Mouse (Mus musculus) testis, adult 2 months (tissue): ENCODE measurements around the gene Mgat5.

Source experiments
- CTCF ChIP-seq: fragments of 200-500 bp; IDR thresholded peaks from 2 replicates; pipeline ENCODE4 v1.5.1; 2012; ENCODE audit warnings: low read depth, mild to moderate bottlenecking, inconsistent platforms, low read length, moderate library complexity; ENCODE audit not compliant: control insufficient read depth, insufficient read depth, insufficient replicate concordance
- POLR2A ChIP-seq: fragments of 200-500 bp; IDR thresholded peaks from 2 replicates; pipeline ENCODE4 v1.6.1; 2012; ENCODE audit warnings: low read depth, mild to moderate bottlenecking, inconsistent platforms, low read length, moderate library complexity; ENCODE audit not compliant: control insufficient read depth

DNA sequence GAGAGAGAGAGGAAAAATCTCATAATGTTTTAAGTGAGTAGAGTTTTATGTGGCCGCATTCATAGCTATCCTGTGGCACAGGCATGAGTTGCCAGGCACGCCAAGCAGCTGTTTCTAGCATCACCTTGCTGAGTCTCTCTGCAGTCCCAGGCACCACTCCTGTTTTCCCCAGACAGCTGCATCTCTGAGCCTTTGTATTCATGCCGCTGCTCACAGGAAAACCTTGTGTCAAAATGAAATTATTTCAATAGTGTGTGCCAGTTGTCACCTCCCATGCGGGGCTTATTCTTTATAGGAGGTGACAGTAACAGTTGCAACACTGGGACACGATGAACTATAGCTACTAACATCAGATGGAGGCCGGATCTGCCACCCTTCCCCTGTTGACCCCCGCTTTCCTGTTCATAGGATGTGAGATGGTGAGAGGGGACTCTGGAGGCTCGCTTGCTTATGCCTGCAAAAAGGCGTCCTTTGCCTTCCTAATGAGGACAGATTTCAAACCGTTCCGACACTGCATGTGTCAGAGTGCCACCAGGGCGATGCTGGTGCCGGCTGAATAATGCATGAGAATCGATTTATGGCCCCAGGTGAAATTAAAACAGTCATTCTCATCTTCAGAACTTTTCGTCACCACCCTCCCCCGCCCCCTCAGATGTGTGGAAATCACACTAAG is 303.4 kb downstream of the Mgat5 start:
- TF ChIP-seq CTCF (no peak), POLR2A (no peak)
